Mouse (Mus musculus) CH12.LX (cell line): ENCODE measurements around the gene Irf2bp2. TPM values are rescaled to one million over a fixed set of nuclear protein-coding genes. Genes with fewer than 3 reads are reported as not detected.

Experiments used
- DNase-seq: peaks from one replicate; pipeline ENCODE4 v3.0.0-alpha.2; 2013; ENCODE audit errors: extremely low read depth
- H3K27ac ChIP-seq: 2 replicates; pipeline ENCODE4 v1.5.1; 2012; ENCODE audit warnings: low read depth, mild to moderate bottlenecking, control low read depth, moderate library complexity; ENCODE audit not compliant: insufficient read depth
- H3K27me3 ChIP-seq: replicated peaks from 2 replicates; pipeline ENCODE3; 2012; ENCODE audit warnings: inconsistent platforms
- H3K36me3 ChIP-seq, 2 experiments: replicated peaks in 1 of 2; 2 replicates each; pipeline versions ENCODE3 to v1.6.1; 2012; ENCODE audit warnings: inconsistent platforms in 1 of 2, low read length in 1 of 2, mild to moderate bottlenecking in 1 of 2, mixed read lengths in 1 of 2, moderate library complexity in 1 of 2; ENCODE audit not compliant: control insufficient read depth in 1 of 2, insufficient read depth in 1 of 2
- H3K4me1 ChIP-seq, 2 experiments: 2 replicates each; pipeline ENCODE4 v1.6.1; 2012; ENCODE audit warnings: inconsistent platforms in 1 of 2, moderate library complexity in 1 of 2; ENCODE audit not compliant: insufficient read depth in 2 of 2, control insufficient read depth in 1 of 2
- H3K4me2 ChIP-seq: 2 replicates; pipeline ENCODE4 v1.6.1; 2012; ENCODE audit warnings: low read depth, mild to moderate bottlenecking, control low read depth; ENCODE audit not compliant: poor library complexity, insufficient read depth, severe bottlenecking
- H3K4me3 ChIP-seq, 3 experiments: fragments of 150-350 bp in 1 of 3; sonication (generic) in 1 of 3; replicated peaks in 1 of 3; 2 replicates each; pipeline versions ENCODE3 to v1.5.1; 2011 to 2012; ENCODE audit warnings: low read depth in 2 of 3, low read length in 2 of 3, mild to moderate bottlenecking in 2 of 3, moderate library complexity in 2 of 3, control low read depth in 1 of 3, improper control_type of control experiment in 1 of 3, inconsistent platforms in 1 of 3, mixed read lengths in 1 of 3; ENCODE audit not compliant: poor library complexity in 1 of 3
- H3K79me2 ChIP-seq: replicated peaks from 2 replicates; pipeline ENCODE4 v1.6.1; 2012; ENCODE audit warnings: mild to moderate bottlenecking, moderate library complexity; ENCODE audit not compliant: control insufficient read depth, poor library complexity, insufficient read depth, severe bottlenecking; ENCODE audit errors: extremely low read depth
- H3K9ac ChIP-seq: 2 replicates; pipeline ENCODE4 v1.6.1; 2012; ENCODE audit warnings: low read depth, mild to moderate bottlenecking, control low read depth, moderate library complexity; ENCODE audit not compliant: insufficient read depth
- H3K9me3 ChIP-seq: replicated peaks from 2 replicates; pipeline ENCODE3; 2012; ENCODE audit warnings: low read length, inconsistent platforms, mixed read lengths
- BHLHE40 ChIP-seq: IDR thresholded peaks from 2 replicates; pipeline ENCODE4 v1.6.1; 2011; ENCODE audit warnings: mild to moderate bottlenecking, low read depth, low read length, improper control_type of control experiment
- CHD1 ChIP-seq: IDR thresholded peaks from 2 replicates; pipeline ENCODE4 v1.6.1; 2012; ENCODE audit warnings: low read depth, low read length, improper control_type of control experiment, inconsistent platforms
- CTCF ChIP-seq, 2 experiments: IDR thresholded peaks in 1 of 2; conservative IDR thresholded peaks in 1 of 2; 2 replicates each; pipeline ENCODE4 v1.5.1; 2011 to 2012; ENCODE audit warnings: low read depth in 2 of 2, low read length in 2 of 2, improper control_type of control experiment in 1 of 2, inconsistent platforms in 1 of 2, mild to moderate bottlenecking in 1 of 2, moderate library complexity in 1 of 2
- ELF1 ChIP-seq: IDR thresholded peaks from 2 replicates; pipeline ENCODE4 v1.6.1; 2014; ENCODE audit warnings: low read depth, mild to moderate bottlenecking, inconsistent platforms, low read length, improper control_type of control experiment
- EP300 ChIP-seq: IDR thresholded peaks from 2 replicates; pipeline ENCODE4 v1.6.1; 2011; ENCODE audit warnings: low read length, improper control_type of control experiment
- ETS1 ChIP-seq: conservative IDR thresholded peaks from 2 replicates; pipeline ENCODE4 v1.6.1; 2012; ENCODE audit warnings: low read depth, mild to moderate bottlenecking, inconsistent platforms, low read length, improper control_type of control experiment, moderate library complexity
- HCFC1 ChIP-seq: IDR thresholded peaks from 2 replicates; pipeline ENCODE4 v1.6.1; 2012; ENCODE audit warnings: low read depth, mild to moderate bottlenecking, inconsistent platforms, low read length, improper control_type of control experiment
- MAX ChIP-seq: IDR thresholded peaks from 2 replicates; pipeline ENCODE4 v1.6.1; 2011; ENCODE audit warnings: low read length, improper control_type of control experiment
- MAZ ChIP-seq: IDR thresholded peaks from 2 replicates; pipeline ENCODE4 v1.6.1; 2012; ENCODE audit warnings: low read depth, mild to moderate bottlenecking, inconsistent platforms, low read length, improper control_type of control experiment, moderate library complexity
- MEF2A ChIP-seq: IDR thresholded peaks from 2 replicates; pipeline ENCODE4 v1.6.1; 2014; ENCODE audit warnings: low read depth, mild to moderate bottlenecking, inconsistent platforms, low read length, improper control_type of control experiment, borderline replicate concordance
- MXI1 ChIP-seq: IDR thresholded peaks from 2 replicates; pipeline ENCODE4 v1.6.1; 2011; ENCODE audit warnings: mild to moderate bottlenecking, low read depth, low read length, improper control_type of control experiment
- NELFE ChIP-seq: IDR thresholded peaks from 2 replicates; pipeline ENCODE4 v1.6.1; 2011; ENCODE audit warnings: low read depth, low read length, improper control_type of control experiment
- NRF1 ChIP-seq: IDR thresholded peaks from 2 replicates; pipeline ENCODE4 v1.6.1; 2014; ENCODE audit warnings: low read depth, mild to moderate bottlenecking, inconsistent platforms, low read length, improper control_type of control experiment, moderate library complexity
- PAX5 ChIP-seq: IDR thresholded peaks from 2 replicates; pipeline ENCODE4 v1.6.1; 2012; ENCODE audit warnings: low read length, inconsistent platforms, mixed read lengths
- POLR2A ChIP-seq: IDR thresholded peaks from 2 replicates; pipeline ENCODE4 v1.6.1; 2011; ENCODE audit warnings: low read depth, mild to moderate bottlenecking, improper control_type of control experiment, low read length
- RAD21 ChIP-seq: IDR thresholded peaks from 2 replicates; pipeline ENCODE4 v1.6.1; 2011; ENCODE audit warnings: low read depth, mild to moderate bottlenecking, low read length, improper control_type of control experiment, moderate library complexity
- SMC3 ChIP-seq: IDR thresholded peaks from 2 replicates; pipeline ENCODE4 v1.6.1; 2011; ENCODE audit warnings: low read depth, low read length, improper control_type of control experiment
- TCF12 ChIP-seq: IDR thresholded peaks from 2 replicates; pipeline ENCODE4 v1.6.1; 2014; ENCODE audit warnings: low read depth, mild to moderate bottlenecking, inconsistent platforms, low read length, improper control_type of control experiment
- UBTF ChIP-seq: IDR thresholded peaks from 2 replicates; pipeline ENCODE4 v1.6.1; 2012; ENCODE audit warnings: low read depth, mild to moderate bottlenecking, inconsistent platforms, low read length, improper control_type of control experiment, moderate library complexity
- USF1 ChIP-seq: IDR thresholded peaks from 2 replicates; pipeline ENCODE4 v1.6.1; 2014; ENCODE audit warnings: low read depth, mild to moderate bottlenecking, inconsistent platforms, low read length, improper control_type of control experiment
- ZC3H11A ChIP-seq: IDR thresholded peaks from 2 replicates; pipeline ENCODE4 v1.6.1; 2012; ENCODE audit warnings: low read depth, mild to moderate bottlenecking, inconsistent platforms, low read length, improper control_type of control experiment
- dilution Hi-C: fragments of 300-500 bp; cut with MboI; formaldehyde crosslinking; loops from 2 replicates; pipeline ENCODE4 v1.14.3; 2020; ENCODE audit warnings: low sequenced_read_pairs; ENCODE audit not compliant: extremely low pct_unique_long_range_greater_than_20kb, extremely low pct_ligation_motif_present
- in situ Hi-C: fragments of 300-500 bp; cut with MboI; formaldehyde crosslinking; loops from 3 replicates; pipeline ENCODE4 v1.14.3; 2019; ENCODE audit warnings: low sequenced_read_pairs, low pct_ligation_motif_present, low pct_unique_long_range_greater_than_20kb, mixed read lengths
- polyA plus RNA-seq: library from polyadenylated mRNA; unstranded; fragments of >175 nt; gene quantifications from 2 replicates; pipeline ENCODE4 v1.2.1, GENCODE M21; 2012; ENCODE audit warnings: low read depth; ENCODE audit not compliant: insufficient read length
- total RNA-seq, 2 experiments: library from RNA; depleted of rRNA; stranded (reverse); fragments of 300-350 nt in 1 of 2; fragments of >200 nt in 1 of 2; gene quantifications; 2 replicates each; pipeline ENCODE4 v1.2.3; 2012 to 2014

Irf2bp2 gene
- total and polyA plus RNA-seq, 3 experiments: 19.9 to 31.2 (median 28.6) TPM

DNA sequence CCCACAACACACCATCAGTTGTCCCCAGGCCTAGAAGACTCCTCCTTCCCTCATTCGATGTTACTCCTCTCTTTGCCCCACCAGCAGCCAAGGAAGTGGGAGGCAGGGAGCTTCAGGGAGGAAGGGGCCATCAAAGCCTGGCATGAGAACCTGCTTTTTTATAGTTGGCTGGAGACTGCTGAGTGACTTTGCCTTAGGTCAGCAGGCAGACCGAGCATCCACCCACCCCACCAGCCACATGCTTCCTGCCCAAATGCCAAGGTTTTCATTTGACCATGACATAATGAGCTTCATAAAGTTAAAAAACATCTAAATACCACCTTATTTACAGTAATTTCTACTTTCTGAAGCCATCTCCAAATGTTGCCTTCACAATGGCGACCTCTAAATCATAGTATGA lies 26.9 kb upstream of the Irf2bp2 start:
- H3K4me1 ChIP-seq: peaks cover 6 to 24% of the 10 kb centered on the region in 2 experiments
- no peak overlapping the region for H3K4me3 ChIP-seq
- H3K4me2 ChIP-seq: no peak overlapping the region
- H3K27me3 ChIP-seq: no peaks in the 10 kb centered on the region
- no peak for TF ChIP-seq CHD1
- TF ChIP-seq BHLHE40: no peak
- no peak for TF ChIP-seq PAX5
- TF ChIP-seq UBTF: no peak
- TF ChIP-seq MXI1: no peak
- TF ChIP-seq USF1: no peak
- no peak for TF ChIP-seq SMC3
- no peak for TF ChIP-seq NELFE
- TF ChIP-seq HCFC1: no peak
- TF ChIP-seq RAD21: no peak
- TF ChIP-seq NRF1: no peak
- no peak for TF ChIP-seq POLR2A
- TF ChIP-seq, all 38 proteins: peak for 0
- Histone ChIP-seq H3K79me2 (no peaks in the 10 kb centered on the region), H3K27ac (no peak overlapping the region), H3K9me3 (peaks cover 5% of the 10 kb centered on the region), H3K36me3 (no peaks in the 10 kb centered on the region), H3K9ac (no peak overlapping the region)
- in situ Hi-C loops: no loop called here
- DNase-seq: no peak
- dilution Hi-C loops: no loop called here

DNA sequence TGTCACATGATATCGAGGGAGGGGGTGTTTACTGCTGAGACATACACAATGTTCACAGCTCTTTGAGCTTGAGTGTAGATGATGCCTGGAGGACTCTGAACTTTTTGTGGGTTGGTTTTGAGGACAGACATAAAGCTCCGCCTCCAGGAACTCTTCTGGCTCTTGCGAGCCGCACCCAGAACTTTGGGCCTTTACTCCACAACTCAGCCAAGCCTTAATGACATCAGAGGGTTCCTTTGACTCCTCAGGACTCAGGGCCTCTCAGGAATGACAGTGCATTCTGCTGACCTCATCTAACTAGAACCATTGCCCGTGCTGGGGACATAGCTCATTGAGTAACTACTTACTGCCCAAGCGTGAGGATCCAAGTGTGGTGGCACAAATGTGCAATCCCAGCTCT lies 25.7 kb upstream of the Irf2bp2 start:
- peaks cover 5% of the 10 kb centered on the region for H3K9me3 ChIP-seq

More for the DNA sequence above, 25.7 kb upstream of the Irf2bp2 start:
- Histone ChIP-seq H3K36me3 (no peaks in the 10 kb centered on the region), H3K4me3 (no peak overlapping the region), H3K79me2 (no peaks in the 10 kb centered on the region), H3K9ac (no peak overlapping the region), H3K27ac (no peak overlapping the region), H3K4me1 (peaks cover 14 to 36% of the 10 kb centered on the region in 2 experiments), H3K27me3 (no peaks in the 10 kb centered on the region), H3K4me2 (no peak overlapping the region)
- no peak for DNase-seq
- TF ChIP-seq POLR2A: no peak
- TF ChIP-seq ELF1: no peak
- TF ChIP-seq MXI1: no peak
- TF ChIP-seq ZC3H11A: no peak
- no peak for TF ChIP-seq NELFE
- TF ChIP-seq TCF12: no peak
- TF ChIP-seq CTCF (conservative IDR thresholded peaks at IDR 0.05 in 1 of 2, IDR thresholded peaks at IDR 0.05 in 1 of 2; ENCODE audit: low read depth in 2 of 2, low read length in 2 of 2): no peak
- no peak for TF ChIP-seq MEF2A
- TF ChIP-seq EP300: no peak
- TF ChIP-seq ETS1: no peak
- TF ChIP-seq MAZ: no peak
- TF ChIP-seq USF1: no peak
- no peak for TF ChIP-seq MAX
- no peak for TF ChIP-seq PAX5
- in situ Hi-C loops (loop anchor here (10.0 kb wide), 2 partner anchors 45 to 125 kb away; no protein-coding TSS in a partner anchor), dilution Hi-C loops (no loop called here)
